Mouse (Mus musculus): Measurements from ENCODE around the gene Tstd2. TPM values are rescaled to one million over a fixed set of nuclear protein-coding genes. Genes with fewer than 3 reads are reported as not detected.

The Tstd2 gene
- total and polyA plus RNA-seq, 2 experiments from 2014 or later = 18.5 to 20.2 TPM

- ATAC-seq (no peak), DNase-seq (ENCODE audit: low spot score) (no peak)
- WGBS = 88% methylated on average over 6 of the region's 6 CpGs
- no peaks in the 10 kb centered on the region for H3K4me1 ChIP-seq (ENCODE audit: insufficient read depth, low read length)
- H3K27me3 ChIP-seq (ENCODE audit: insufficient read depth, low read length) = no peaks in the 10 kb centered on the region
- no peak overlapping the region for H3K27ac ChIP-seq
- no peak for TF ChIP-seq CTCF (IDR thresholded peaks at IDR 0.05; ENCODE audit: low read depth)
- H3K9ac ChIP-seq (replicated peaks; ENCODE audit: low read length) = no peak overlapping the region
- H3K36me3 ChIP-seq (ENCODE audit: insufficient read depth, low read length) = peaks cover 61% of the 10 kb centered on the region
- H3K4me2 ChIP-seq (ENCODE audit: low read depth, low read length) = no peak overlapping the region
- H3K9me3 ChIP-seq (ENCODE audit: low read length) = no peaks in the 10 kb centered on the region
- no peak overlapping the region for H3K4me3 ChIP-seq (ENCODE audit: low read length)
These were observed 15.1 kb downstream of the Tstd2 start for GRCm38 (mm10) chr4:46123358-46123757.

- 89% methylated on average over 3 of the region's 3 CpGs for WGBS
- no peak overlapping the region for H3K4me2 ChIP-seq (ENCODE audit: low read depth, low read length)
- H3K27me3 ChIP-seq (ENCODE audit: insufficient read depth, low read length) = no peaks in the 10 kb centered on the region
- no peak for ATAC-seq
- TF ChIP-seq CTCF (IDR thresholded peaks at IDR 0.05; ENCODE audit: low read depth) = no peak
- no peak overlapping the region for H3K4me3 ChIP-seq (ENCODE audit: low read length)
- no peak overlapping the region for H3K27ac ChIP-seq
- DNase-seq (ENCODE audit: low spot score) = no peak
- H3K9me3 ChIP-seq (ENCODE audit: low read length) = no peaks in the 10 kb centered on the region
- H3K9ac ChIP-seq (replicated peaks; ENCODE audit: low read length) = no peak overlapping the region
- H3K4me1 ChIP-seq (ENCODE audit: insufficient read depth, low read length) = no peaks in the 10 kb centered on the region
- peaks cover 74% of the 10 kb centered on the region for H3K36me3 ChIP-seq (ENCODE audit: insufficient read depth, low read length)
These were observed 17.7 kb downstream of the Tstd2 start for GRCm38 (mm10) chr4:46120767-46121166.

GRCm38 (mm10) chr4:46119514-46120094 is 18.9 kb downstream of the Tstd2 start:
- H3K4me3 ChIP-seq (ENCODE audit: low read length) = no peak overlapping the region
- 94% methylated on average over 14 of the region's 14 CpGs for WGBS
- no peak overlapping the region for H3K27ac ChIP-seq
- H3K36me3 ChIP-seq (ENCODE audit: insufficient read depth, low read length) = peaks cover 71% of the 10 kb centered on the region
- H3K9me3 ChIP-seq (ENCODE audit: low read length) = no peaks in the 10 kb centered on the region
- ATAC-seq (no peak), DNase-seq (ENCODE audit: low spot score) (no peak)
- no peaks in the 10 kb centered on the region for H3K27me3 ChIP-seq (ENCODE audit: insufficient read depth, low read length)
- H3K4me2 ChIP-seq (ENCODE audit: low read depth, low read length) = no peak overlapping the region
- no peak overlapping the region for H3K9ac ChIP-seq (replicated peaks; ENCODE audit: low read length)
- H3K4me1 ChIP-seq (ENCODE audit: insufficient read depth, low read length) = no peaks in the 10 kb centered on the region
- TF ChIP-seq CTCF (IDR thresholded peaks at IDR 0.05; ENCODE audit: low read depth) = peak; percentile 32

- Histone ChIP-seq H3K27me3 (ENCODE audit: insufficient read depth, low read length) (no peaks in the 10 kb centered on the region), H3K9me3 (ENCODE audit: low read length) (no peaks in the 10 kb centered on the region), H3K4me3 (ENCODE audit: low read length) (no peak overlapping the region), H3K27ac (no peak overlapping the region), H3K4me1 (ENCODE audit: insufficient read depth, low read length) (no peaks in the 10 kb centered on the region), H3K9ac (replicated peaks; ENCODE audit: low read length) (no peak overlapping the region), H3K4me2 (ENCODE audit: low read depth, low read length) (no peak overlapping the region), H3K36me3 (ENCODE audit: insufficient read depth, low read length) (peaks cover 63% of the 10 kb centered on the region)
- TF ChIP-seq CTCF (IDR thresholded peaks at IDR 0.05; ENCODE audit: low read depth) = no peak
- 95% methylated on average over 4 of the region's 4 CpGs for WGBS
- ATAC-seq (no peak), DNase-seq (ENCODE audit: low spot score) (no peak)
These were observed 21.0 kb downstream of the Tstd2 start for GRCm38 (mm10) chr4:46117536-46117935.

- peak overlapping the region; percentile 60 for H3K27ac ChIP-seq
- DNase-seq (ENCODE audit: low spot score) (peak; percentile 63), ATAC-seq (peak; percentile 73)
- H3K4me3 ChIP-seq (ENCODE audit: low read length) = no peak overlapping the region
- no peak overlapping the region for H3K9ac ChIP-seq (replicated peaks; ENCODE audit: low read length)
- H3K36me3 ChIP-seq (ENCODE audit: insufficient read depth, low read length) = peaks cover 55% of the 10 kb centered on the region
- no peaks in the 10 kb centered on the region for H3K9me3 ChIP-seq (ENCODE audit: low read length)
- TF ChIP-seq CTCF (IDR thresholded peaks at IDR 0.05; ENCODE audit: low read depth) = no peak
- 63% methylated on average over 10 of the region's 10 CpGs for WGBS
- no peaks in the 10 kb centered on the region for H3K27me3 ChIP-seq (ENCODE audit: insufficient read depth, low read length)
- no peaks in the 10 kb centered on the region for H3K4me1 ChIP-seq (ENCODE audit: insufficient read depth, low read length)
- H3K4me2 ChIP-seq (ENCODE audit: low read depth, low read length) = no peak overlapping the region
These were observed 21.8 kb downstream of the Tstd2 start for GRCm38 (mm10) chr4:46116544-46117175.

GRCm38 (mm10) chr4:46115308-46115707 is 23.2 kb downstream of the Tstd2 start:
- H3K4me3 ChIP-seq (ENCODE audit: low read length) = no peak overlapping the region
- no peak overlapping the region for H3K4me2 ChIP-seq (ENCODE audit: low read depth, low read length)
- ATAC-seq (no peak), DNase-seq (ENCODE audit: low spot score) (no peak)
- 63% methylated on average over 1 of the region's 1 CpGs for WGBS
- H3K27ac ChIP-seq = no peak overlapping the region
- H3K9me3 ChIP-seq (ENCODE audit: low read length) = no peaks in the 10 kb centered on the region
- no peaks in the 10 kb centered on the region for H3K27me3 ChIP-seq (ENCODE audit: insufficient read depth, low read length)
- no peak overlapping the region for H3K9ac ChIP-seq (replicated peaks; ENCODE audit: low read length)
- H3K36me3 ChIP-seq (ENCODE audit: insufficient read depth, low read length) = peaks cover 45% of the 10 kb centered on the region
- TF ChIP-seq CTCF (IDR thresholded peaks at IDR 0.05; ENCODE audit: low read depth) = peak; percentile 15; the same call in 1 of the 2 replicates
- H3K4me1 ChIP-seq (ENCODE audit: insufficient read depth, low read length) = no peaks in the 10 kb centered on the region

- Histone ChIP-seq H3K27me3 (ENCODE audit: insufficient read depth, low read length) (no peaks in the 10 kb centered on the region), H3K4me2 (ENCODE audit: low read depth, low read length) (no peak overlapping the region), H3K27ac (no peak overlapping the region), H3K9me3 (ENCODE audit: low read length) (no peaks in the 10 kb centered on the region), H3K36me3 (ENCODE audit: insufficient read depth, low read length) (peaks cover 19% of the 10 kb centered on the region), H3K4me1 (ENCODE audit: insufficient read depth, low read length) (no peaks in the 10 kb centered on the region), H3K4me3 (ENCODE audit: low read length) (no peak overlapping the region), H3K9ac (replicated peaks; ENCODE audit: low read length) (no peak overlapping the region)
- TF ChIP-seq CTCF (IDR thresholded peaks at IDR 0.05; ENCODE audit: low read depth) = no peak
- DNase-seq (ENCODE audit: low spot score) (peak; percentile 40), ATAC-seq (peak; percentile 43; the same call in 1 of the 2 replicates)
- WGBS = 39% methylated on average over 3 of the region's 3 CpGs
These were observed 27.1 kb downstream of the Tstd2 start for GRCm38 (mm10) chr4:46111361-46111760.

Data from hindbrain, postnatal 0 days (tissue).